Mouse (Mus musculus) cortical plate, adult 2 months (tissue): ENCODE measurements around the gene Podn. TPM values are rescaled to one million over a fixed set of nuclear protein-coding genes. Genes with fewer than 3 reads are reported as not detected.

Experiments used
- H3K27ac ChIP-seq: fragments of 200-500 bp; 2 replicates; pipeline ENCODE4 v1.5.1; 2012; ENCODE audit warnings: low read length, control low read depth, inconsistent platforms; ENCODE audit not compliant: insufficient read depth
- H3K4me1 ChIP-seq: fragments of 200-500 bp; 2 replicates; pipeline ENCODE4 v1.6.1; 2011; ENCODE audit warnings: low read length; ENCODE audit not compliant: control insufficient read depth, insufficient read depth
- H3K4me3 ChIP-seq: fragments of 200-500 bp; 2 replicates; pipeline ENCODE4 v1.5.1; 2011; ENCODE audit warnings: mild to moderate bottlenecking, low read length, control low read depth; ENCODE audit not compliant: insufficient read depth
- CTCF ChIP-seq: fragments of 200-500 bp; IDR thresholded peaks from 2 replicates; pipeline ENCODE4 v1.5.1; 2011; ENCODE audit warnings: mild to moderate bottlenecking, control low read depth, low read length; ENCODE audit not compliant: insufficient read depth; ENCODE audit errors: extremely low read depth
- POLR2A ChIP-seq: fragments of 200-500 bp; IDR thresholded peaks from 2 replicates; pipeline ENCODE4 v1.6.1; 2011; ENCODE audit warnings: mild to moderate bottlenecking, low read length, control low read depth; ENCODE audit not compliant: insufficient read depth; ENCODE audit errors: extremely low read depth
- polyA plus RNA-seq: library from polyadenylated mRNA; depleted of rRNA; stranded (reverse); fragments of >200 nt; gene quantifications from 2 replicates; pipeline ENCODE4 v1.2.3, GENCODE M21; 2012; rRNA removed

Gene Podn
- polyA plus RNA-seq, 1 experiment, result 12.4 TPM

- no peak overlapping the region for H3K4me3 ChIP-seq
- no peak for TF ChIP-seq POLR2A
- TF ChIP-seq CTCF, result no peak
- H3K27ac ChIP-seq, result no peak overlapping the region
- peaks cover 2% of the 10 kb centered on the region; the same call in 1 of the 2 replicates for H3K4me1 ChIP-seq
Measured at GRCm38 (mm10) chr4:107979530-107979929, 116.7 kb downstream of the Podn start.

GRCm38 (mm10) chr4:107977593-107977992 is 118.7 kb downstream of the Podn start:
- H3K4me3 ChIP-seq, result no peak overlapping the region
- TF ChIP-seq POLR2A, result no peak
- H3K4me1 ChIP-seq, result no peaks in the 10 kb centered on the region

GRCm38 (mm10) chr4:107975004-107975403 is 121.2 kb downstream of the Podn start:
- Histone ChIP-seq H3K27ac (no peak overlapping the region), H3K4me3 (no peak overlapping the region), H3K4me1 (no peaks in the 10 kb centered on the region)
- TF ChIP-seq CTCF (no peak), POLR2A (no peak)

More at GRCm38 (mm10) chr4:107977593-107977992, 118.7 kb downstream of the Podn start:
- no peak overlapping the region for H3K27ac ChIP-seq

GRCm38 (mm10) chr4:107974527-107974926 is 121.7 kb downstream of the Podn start:
- H3K4me1 ChIP-seq, result no peaks in the 10 kb centered on the region
- no peak overlapping the region for H3K27ac ChIP-seq
- TF ChIP-seq CTCF, result no peak
- TF ChIP-seq POLR2A, result no peak
- no peak overlapping the region for H3K4me3 ChIP-seq

GRCm38 (mm10) chr4:107971162-107971561 is 125.1 kb downstream of the Podn start:
- Histone ChIP-seq H3K27ac (no peak overlapping the region), H3K4me3 (no peak overlapping the region), H3K4me1 (no peaks in the 10 kb centered on the region)
- no peak for TF ChIP-seq CTCF
- no peak for TF ChIP-seq POLR2A

GRCm38 (mm10) chr4:107969781-107970180 is 126.5 kb downstream of the Podn start:
- TF ChIP-seq CTCF, result no peak
- TF ChIP-seq POLR2A, result no peak
- Histone ChIP-seq H3K4me1 (no peaks in the 10 kb centered on the region), H3K4me3 (no peak overlapping the region)

GRCm38 (mm10) chr4:107967966-107968682 is 128.1 kb downstream of the Podn start, which contains the start of gene Slc1a7:
Gene Slc1a7 (plus strand): TSS chr4:107968332.
- TF ChIP-seq POLR2A (no peak), CTCF (no peak)
- Histone ChIP-seq H3K4me1 (no peaks in the 10 kb centered on the region), H3K27ac (no peak within 1 kb of the TSS), H3K4me3 (no peak within 1 kb of the TSS)

More at GRCm38 (mm10) chr4:107969781-107970180, 126.5 kb downstream of the Podn start:
- no peak overlapping the region for H3K27ac ChIP-seq

GRCm38 (mm10) chr4:107966416-107967109 is 129.7 kb downstream of the Podn start:
- TF ChIP-seq CTCF, result no peak
- TF ChIP-seq POLR2A, result no peak
- no peak overlapping the region for H3K4me3 ChIP-seq
- H3K27ac ChIP-seq, result no peak overlapping the region
- H3K4me1 ChIP-seq, result no peaks in the 10 kb centered on the region

Other genes with a start within 250 kb of the Podn start
- 41.1 and 42.6 TPM in 2 replicates for gene Magoh, start 216.7 kb downstream of the Podn start, polyA plus RNA-seq
- 141 and 149 TPM in 2 replicates for gene 0610037L13Rik, start 206.6 kb downstream of the Podn start, polyA plus RNA-seq
- 8.2 and 10.3 TPM in 2 replicates for gene Cpt2, start 172.8 kb downstream of the Podn start, polyA plus RNA-seq
- gene Slc1a7, start 128.1 kb downstream of the Podn start, polyA plus RNA-seq, result 0.08 TPM in 2 replicates
- gene Scp2, start 48.6 kb upstream of the Podn start, polyA plus RNA-seq, result 213 and 228 TPM in 2 replicates
- 49.6 and 58.1 TPM in 2 replicates for gene Echdc2, start 69.0 kb upstream of the Podn start, polyA plus RNA-seq
- gene Zyg11a, start 121.6 kb upstream of the Podn start, polyA plus RNA-seq, result not detected in 2 replicates
- 47.2 and 47.5 TPM in 2 replicates for gene Zyg11b, start 204.7 kb upstream of the Podn start, polyA plus RNA-seq
- 17.5 and 20.7 TPM in 2 replicates for gene Coa7, start 231.7 kb upstream of the Podn start, polyA plus RNA-seq